Mouse (Mus musculus): ENCODE measurements around the gene Chmp6. TPM values are rescaled to one million over a fixed set of nuclear protein-coding genes. Genes with fewer than 3 reads are reported as not detected.

The Chmp6 gene
- total and polyA plus RNA-seq, 3 experiments: 58.3 to 76.7 TPM; not detected in 1

DNA sequence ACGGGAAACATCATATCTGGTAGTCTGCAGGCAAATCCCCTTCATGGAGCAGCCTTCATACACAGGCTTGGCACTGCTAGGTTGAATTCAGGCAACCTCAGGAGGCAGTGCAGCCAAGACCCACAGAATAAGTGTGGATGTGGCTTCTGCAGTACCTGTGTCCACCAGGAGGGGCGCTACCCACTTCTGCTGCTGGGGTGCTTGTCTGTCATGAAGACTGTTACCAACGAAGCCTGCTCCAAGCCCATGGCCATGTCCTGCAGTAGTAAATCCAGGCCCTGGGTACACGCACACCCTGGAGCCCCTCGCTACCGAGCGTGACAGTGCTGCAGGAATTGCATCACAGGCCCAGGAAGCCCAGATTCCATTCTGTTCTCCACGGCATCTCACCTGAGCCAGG, 6.7 kb downstream of the Chmp6 start:
- Histone ChIP-seq H3K9ac (ENCODE audit: control insufficient read depth, low read depth, low read length, poor library complexity, severe bottlenecking) (no peak overlapping the region), H3K4me3 (ENCODE audit: control insufficient read depth in 1 of 2, insufficient read depth in 1 of 2, low read depth in 2 of 2, low read length in 2 of 2) (no peak overlapping the region), H3K27me3 (ENCODE audit: control insufficient read depth in 1 of 2, insufficient read depth in 2 of 2, low read length in 2 of 2) (no peaks in the 10 kb centered on the region), H3K9me3 (replicated peaks; ENCODE audit: insufficient read depth, low read length) (no peaks in the 10 kb centered on the region), H3K36me3 (ENCODE audit: control insufficient read depth in 1 of 2, insufficient read depth in 2 of 2, low read length in 2 of 2) (no peaks in the 10 kb centered on the region), H3K4me1 (ENCODE audit: control insufficient read depth in 1 of 2, insufficient read depth in 2 of 2, low read length in 2 of 2) (peaks cover 0 to 2% of the 10 kb centered on the region in 2 experiments; a peak in 2 of 4 replicates), H3K79me2 (ENCODE audit: control insufficient read depth, insufficient read depth, low read length, poor library complexity) (no peaks in the 10 kb centered on the region), H3K27ac (ENCODE audit: control insufficient read depth, low read depth, low read length) (no peak overlapping the region)
- TF ChIP-seq CTCF (IDR thresholded peaks at IDR 0.05 in 2 of 3, conservative IDR thresholded peaks at IDR 0.05 in 1 of 3; ENCODE audit: control insufficient read depth in 1 of 3, insufficient read depth in 1 of 3, low read depth in 2 of 3, low read length in 3 of 3, poor library complexity in 1 of 3, severe bottlenecking in 1 of 3) (peak; percentile 91 to 99 (median 92)), RAD21 (IDR thresholded peaks at IDR 0.05; ENCODE audit: low read depth, low read length) (peak; percentile 61), SMC3 (IDR thresholded peaks at IDR 0.05; ENCODE audit: low read depth, low read length) (peak; percentile 36), MYB (IDR thresholded peaks at IDR 0.05; ENCODE audit: low read depth, low read length) (no peak), SIN3A (IDR thresholded peaks at IDR 0.05; ENCODE audit: low read length) (0 out of 2 replicates have a peak, but pooled peaks have one; percentile 28), ZNF384 (IDR thresholded peaks at IDR 0.05; ENCODE audit: low read depth, low read length) (no peak), POLR2AphosphoS2 (IDR thresholded peaks at IDR 0.05; ENCODE audit: low read length) (peak; percentile 43)
- DNase-seq (ENCODE audit: low read depth, low spot score): peak; percentile 88

DNA sequence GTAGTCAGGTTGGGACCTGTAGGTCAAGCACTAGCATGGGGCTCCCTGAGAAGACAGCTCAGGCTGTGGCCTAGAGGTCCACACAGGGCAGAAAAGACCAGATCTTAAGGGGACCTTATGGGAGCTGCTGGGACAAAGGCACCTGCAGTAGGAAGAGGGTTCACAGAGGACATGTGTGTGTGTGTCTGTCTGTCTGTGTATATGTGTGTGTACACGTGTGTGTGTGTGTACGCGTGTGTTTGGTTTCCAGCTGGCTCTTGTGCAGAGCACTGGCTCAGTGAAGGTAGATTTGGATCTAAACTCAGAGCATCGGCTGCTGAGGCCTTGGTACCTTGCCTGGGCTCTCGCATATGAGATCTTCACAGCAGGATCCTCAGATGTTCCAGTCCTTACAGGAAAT, 7.4 kb downstream of the Chmp6 start:
- no peak overlapping the region for H3K9ac ChIP-seq (ENCODE audit: control insufficient read depth, low read depth, low read length, poor library complexity, severe bottlenecking)
- no peak for TF ChIP-seq CHD2 (IDR thresholded peaks at IDR 0.05; ENCODE audit: low read length)
- no peak for TF ChIP-seq UBTF (IDR thresholded peaks at IDR 0.05; ENCODE audit: borderline replicate concordance, insufficient read depth, low read depth, low read length)
- TF ChIP-seq POLR2AphosphoS2 (IDR thresholded peaks at IDR 0.05; ENCODE audit: low read length): no peak
- no peak for TF ChIP-seq NELFE (IDR thresholded peaks at IDR 0.05; ENCODE audit: low read depth, low read length)
- no peak for TF ChIP-seq GATA1 (IDR thresholded peaks at IDR 0.05; ENCODE audit: low read depth, low read length)
- TF ChIP-seq ZKSCAN1 (IDR thresholded peaks at IDR 0.05; ENCODE audit: low read depth, low read length): no peak
- TF ChIP-seq MYB (IDR thresholded peaks at IDR 0.05; ENCODE audit: low read depth, low read length): no peak
- TF ChIP-seq MAX (IDR thresholded peaks at IDR 0.05; ENCODE audit: low read length): no peak
- no peak for TF ChIP-seq RAD21 (IDR thresholded peaks at IDR 0.05; ENCODE audit: low read depth, low read length)
- TF ChIP-seq USF2 (IDR thresholded peaks at IDR 0.05; ENCODE audit: borderline replicate concordance in 1 of 2, insufficient read depth in 1 of 2, low read depth in 1 of 2, low read length in 2 of 2): no peak
- no peak overlapping the region for H3K27ac ChIP-seq (ENCODE audit: control insufficient read depth, low read depth, low read length)
- no peaks in the 10 kb centered on the region for H3K79me2 ChIP-seq (ENCODE audit: control insufficient read depth, insufficient read depth, low read length, poor library complexity)
- no peaks in the 10 kb centered on the region for H3K36me3 ChIP-seq (ENCODE audit: control insufficient read depth in 1 of 2, insufficient read depth in 2 of 2, low read length in 2 of 2)
- H3K4me3 ChIP-seq (ENCODE audit: control insufficient read depth in 1 of 2, insufficient read depth in 1 of 2, low read depth in 2 of 2, low read length in 2 of 2): no peak overlapping the region
- no peaks in the 10 kb centered on the region for H3K27me3 ChIP-seq (ENCODE audit: control insufficient read depth in 1 of 2, insufficient read depth in 2 of 2, low read length in 2 of 2)
- DNase-seq (ENCODE audit: low read depth, low spot score): no peak
- H3K4me1 ChIP-seq (ENCODE audit: control insufficient read depth in 1 of 2, insufficient read depth in 2 of 2, low read length in 2 of 2): no peaks in the 10 kb centered on the region
- no peaks in the 10 kb centered on the region for H3K9me3 ChIP-seq (replicated peaks; ENCODE audit: insufficient read depth, low read length)

DNA sequence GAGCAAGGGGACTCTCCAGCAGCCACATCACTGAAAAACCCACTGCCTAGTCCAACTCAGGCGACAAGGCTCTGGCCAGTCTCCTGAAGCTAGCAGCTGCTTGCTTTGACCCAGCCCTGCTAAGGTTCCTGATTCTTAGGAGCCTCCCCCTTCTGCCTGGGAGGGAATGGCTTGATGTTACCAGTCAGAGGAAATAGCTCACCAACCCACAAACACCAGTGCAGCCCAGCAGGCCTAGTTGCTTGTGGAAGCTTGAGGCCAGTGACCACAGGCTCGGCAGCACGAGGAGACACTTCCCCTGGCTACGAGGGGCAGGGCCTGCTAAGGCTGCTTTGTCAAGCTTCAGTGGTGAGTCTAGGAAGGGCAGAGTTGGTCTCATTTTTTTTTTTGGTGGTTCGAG, 11.9 kb downstream of the Chmp6 start:
- no peak for DNase-seq (ENCODE audit: low read depth, low spot score)
- Histone ChIP-seq H3K9ac (ENCODE audit: control insufficient read depth, low read depth, low read length, poor library complexity, severe bottlenecking) (no peak overlapping the region), H3K27me3 (ENCODE audit: control insufficient read depth in 1 of 2, insufficient read depth in 2 of 2, low read length in 2 of 2) (no peaks in the 10 kb centered on the region), H3K9me3 (replicated peaks; ENCODE audit: insufficient read depth, low read length) (no peaks in the 10 kb centered on the region), H3K36me3 (ENCODE audit: control insufficient read depth in 1 of 2, insufficient read depth in 2 of 2, low read length in 2 of 2) (0 out of 4 replicates have a peak, but pooled peaks cover 0 to 3% of the 10 kb centered on the region in 2 experiments), H3K79me2 (ENCODE audit: control insufficient read depth, insufficient read depth, low read length, poor library complexity) (no peaks in the 10 kb centered on the region; the same call in 1 of the 2 replicates), H3K4me3 (ENCODE audit: control insufficient read depth in 1 of 2, insufficient read depth in 1 of 2, low read depth in 2 of 2, low read length in 2 of 2) (no peak overlapping the region), H3K4me1 (ENCODE audit: control insufficient read depth in 1 of 2, insufficient read depth in 2 of 2, low read length in 2 of 2) (peaks cover 0 to 10% of the 10 kb centered on the region in 2 experiments; a peak in 1 of 4 replicates), H3K27ac (ENCODE audit: control insufficient read depth, low read depth, low read length) (no peak overlapping the region)
- TF ChIP-seq ZC3H11A (IDR thresholded peaks at IDR 0.05; ENCODE audit: low read depth, low read length): no peak
- no peak for TF ChIP-seq GATA1 (IDR thresholded peaks at IDR 0.05; ENCODE audit: low read depth, low read length)
- no peak for TF ChIP-seq TAL1 (IDR thresholded peaks at IDR 0.05; ENCODE audit: low read length)
- no peak for TF ChIP-seq POLR2A (IDR thresholded peaks at IDR 0.05; ENCODE audit: control insufficient read depth in 1 of 2, insufficient read depth in 1 of 2, low read depth in 1 of 2, low read length in 2 of 2, poor library complexity in 1 of 2)
- no peak for TF ChIP-seq POLR2AphosphoS2 (IDR thresholded peaks at IDR 0.05; ENCODE audit: low read length)
- no peak for TF ChIP-seq USF2 (IDR thresholded peaks at IDR 0.05; ENCODE audit: borderline replicate concordance in 1 of 2, insufficient read depth in 1 of 2, low read depth in 1 of 2, low read length in 2 of 2)
- no peak for TF ChIP-seq ZKSCAN1 (IDR thresholded peaks at IDR 0.05; ENCODE audit: low read depth, low read length)
- TF ChIP-seq ETS1 (IDR thresholded peaks at IDR 0.05; ENCODE audit: low read depth, low read length): no peak
- TF ChIP-seq TBP (IDR thresholded peaks at IDR 0.05; ENCODE audit: low read depth, low read length): no peak
- TF ChIP-seq SIN3A (IDR thresholded peaks at IDR 0.05; ENCODE audit: low read length): no peak
- TF ChIP-seq MYC (IDR thresholded peaks at IDR 0.05; ENCODE audit: low read depth, low read length): no peak
